Mouse (Mus musculus) layer of hippocampus, postnatal 25 days (tissue): ENCODE data around the gene Mta2. TPM values are rescaled to one million over a fixed set of nuclear protein-coding genes. Genes with fewer than 3 reads are reported as not detected.

ENCODE experiments used
- DNase-seq, 2 experiments: peaks; one replicate each; pipeline ENCODE4 v3.0.0; 2022; ENCODE audit warnings: mixed read lengths in 2 of 2, low spot score in 1 of 2; ENCODE audit errors: extremely low spot score in 1 of 2
- total RNA-seq, 2 experiments: library from RNA; stranded (reverse); gene quantifications; 2 replicates each; pipeline ENCODE4 v1.2.3; 2021

The Mta2 gene
- total RNA-seq, 2 experiments from 2014 or later, result 51.2 to 58.4 TPM

- no peak for DNase-seq
Measured at GRCm38 (mm10) chr19:8928689-8929223, 12.9 kb upstream of the Mta2 start.

- DNase-seq, result peak in 1 of 2 experiments; percentile 42
Measured at GRCm38 (mm10) chr19:8929224-8930088, 12.2 kb upstream of the Mta2 start, which contains the start of the genes Rom1 and Eml3. Gene Rom1, minus strand, starts transcription at chr19:8929356. Gene Eml3, plus strand, starts transcription at chr19:8929552.

- DNase-seq, result no peak
Measured at GRCm38 (mm10) chr19:8930117-8930516, 11.6 kb upstream of the Mta2 start.

GRCm38 (mm10) chr19:8930771-8931170 is 10.9 kb upstream of the Mta2 start:
- DNase-seq, result no peak

DNA sequence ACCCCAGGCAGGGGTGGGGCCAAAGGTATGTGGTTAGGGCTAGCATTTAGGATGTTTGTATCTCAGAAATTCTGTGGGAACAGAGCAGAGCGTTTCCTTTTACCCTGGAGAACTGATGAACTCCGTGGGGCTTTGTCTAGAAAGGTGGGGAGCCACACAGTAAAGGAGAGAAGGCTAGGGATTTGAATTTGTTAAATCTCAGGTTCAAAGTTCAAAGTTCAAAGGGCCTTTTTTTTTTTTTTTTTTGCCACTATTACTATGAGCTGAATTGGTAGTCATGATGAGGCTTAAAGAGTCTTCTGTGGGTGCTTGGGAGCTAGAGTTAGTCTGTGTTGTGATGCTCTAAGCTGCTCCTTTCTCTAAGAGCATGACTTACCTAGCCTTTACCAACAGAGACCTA is 4.9 kb upstream of the Mta2 start:
- DNase-seq, result no peak

- DNase-seq, result no peak
Measured at GRCm38 (mm10) chr19:8940526-8941133, 1.0 kb upstream of the Mta2 start.

DNA sequence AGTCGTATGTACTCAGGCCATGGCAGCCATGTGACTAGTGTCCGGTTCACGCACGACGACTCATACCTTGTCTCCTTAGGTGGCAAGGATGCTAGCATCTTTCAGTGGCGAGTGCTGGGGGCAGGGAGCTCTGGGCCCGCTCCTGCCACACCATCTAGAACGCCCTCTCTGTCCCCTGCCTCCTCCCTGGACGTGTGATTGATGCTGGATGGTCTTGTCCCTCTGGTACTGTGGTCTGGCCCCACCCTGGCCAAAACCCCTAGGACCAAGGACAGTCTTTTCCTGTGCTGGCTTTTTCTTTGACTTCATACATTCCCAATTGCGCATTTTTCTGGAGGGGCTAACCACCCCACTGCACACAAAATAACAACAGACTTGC is 550 bp upstream of the Mta2 start:
- DNase-seq, result no peak

- DNase-seq, result peak in 1 of 2 experiments; percentile 45
Measured at GRCm38 (mm10) chr19:8942276-8942964, 745 bp downstream of the Mta2 start.

GRCm38 (mm10) chr19:8943047-8943446 is 1.4 kb downstream of the Mta2 start:
- no peak for DNase-seq

DNA sequence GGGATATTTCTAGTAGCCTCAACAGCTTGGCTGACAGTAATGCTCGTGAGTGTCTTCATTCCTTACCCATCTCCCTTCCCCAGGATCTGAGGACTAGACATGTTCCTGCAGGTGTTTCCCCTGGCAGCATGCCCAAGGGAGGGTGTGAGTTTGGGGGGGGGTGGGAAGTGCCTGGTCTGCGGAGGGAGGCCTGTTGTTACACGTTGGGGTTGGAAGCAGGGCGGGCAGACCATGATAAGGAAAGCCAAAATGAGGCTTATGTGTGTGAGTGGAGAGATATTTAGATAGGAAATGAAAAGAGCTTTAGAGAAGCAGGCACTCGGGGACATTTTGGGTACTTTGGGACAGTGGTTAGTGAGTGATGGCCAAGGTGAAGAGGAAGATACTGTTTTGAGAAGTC is 2.4 kb downstream of the Mta2 start:
- no peak for DNase-seq

DNA sequence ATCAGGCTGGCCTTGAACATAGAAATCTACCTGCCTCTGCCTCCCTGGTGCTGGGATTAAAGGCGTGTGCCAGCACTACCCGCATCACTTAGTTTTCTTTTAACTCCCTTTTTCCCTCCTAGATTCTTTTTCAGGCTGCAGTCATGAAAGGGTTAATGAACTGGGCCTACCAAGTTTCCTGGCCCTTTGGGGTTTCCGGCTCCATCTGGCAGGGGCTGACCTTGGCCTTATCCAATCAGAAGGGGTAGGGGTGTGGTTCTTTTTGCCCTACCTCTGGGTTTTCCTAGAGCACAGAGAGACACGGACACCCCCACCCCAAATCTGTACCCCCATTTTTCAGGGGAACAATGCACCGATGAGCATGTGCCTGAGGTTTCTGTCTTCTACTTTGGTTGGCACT is 3.1 kb downstream of the Mta2 start:
- no peak for DNase-seq

DNA sequence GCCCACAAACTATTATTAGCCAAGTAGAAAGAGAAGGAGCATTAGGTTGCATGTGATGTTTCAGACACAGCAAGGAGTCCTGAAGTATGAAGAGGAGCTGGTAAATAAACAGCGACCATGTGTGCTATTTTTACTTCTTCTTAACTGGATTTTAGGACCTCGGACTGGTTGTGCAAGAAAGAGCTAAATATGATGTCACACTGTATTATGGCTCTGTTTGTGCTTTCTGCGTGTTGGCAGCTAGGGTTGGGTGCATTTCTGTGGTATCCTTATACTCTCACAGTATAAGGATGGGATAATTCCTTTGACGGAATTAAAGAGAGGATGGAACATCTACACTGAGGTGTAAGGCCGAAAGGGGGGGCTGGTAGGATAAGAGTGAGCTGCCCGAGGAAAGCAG is 3.6 kb downstream of the Mta2 start:
- DNase-seq, result no peak

GRCm38 (mm10) chr19:8946929-8947328 is 5.3 kb downstream of the Mta2 start:
- DNase-seq, result no peak

DNA sequence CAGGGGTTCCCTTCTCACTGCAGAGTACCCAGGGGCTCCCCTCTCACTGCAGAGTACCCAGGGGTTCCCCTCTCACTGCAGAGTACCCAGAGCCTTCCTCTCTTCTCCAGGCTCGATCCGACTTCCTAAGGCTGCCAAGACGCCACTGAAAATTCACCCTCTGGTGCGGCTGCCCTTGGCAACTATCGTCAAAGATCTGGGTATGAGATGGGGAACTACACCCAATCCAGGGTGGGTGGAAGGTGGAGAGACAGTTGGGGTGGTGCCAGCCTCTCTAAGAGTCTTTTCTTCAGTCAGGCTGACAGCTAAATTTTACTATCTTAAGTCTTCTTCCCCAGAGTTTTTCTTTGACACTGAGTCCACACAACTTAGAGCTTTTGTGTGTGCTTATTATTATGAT is 8.5 kb downstream of the Mta2 start:
- DNase-seq, result no peak

GRCm38 (mm10) chr19:8952241-8952640 is 10.6 kb downstream of the Mta2 start:
- no peak for DNase-seq

DNA sequence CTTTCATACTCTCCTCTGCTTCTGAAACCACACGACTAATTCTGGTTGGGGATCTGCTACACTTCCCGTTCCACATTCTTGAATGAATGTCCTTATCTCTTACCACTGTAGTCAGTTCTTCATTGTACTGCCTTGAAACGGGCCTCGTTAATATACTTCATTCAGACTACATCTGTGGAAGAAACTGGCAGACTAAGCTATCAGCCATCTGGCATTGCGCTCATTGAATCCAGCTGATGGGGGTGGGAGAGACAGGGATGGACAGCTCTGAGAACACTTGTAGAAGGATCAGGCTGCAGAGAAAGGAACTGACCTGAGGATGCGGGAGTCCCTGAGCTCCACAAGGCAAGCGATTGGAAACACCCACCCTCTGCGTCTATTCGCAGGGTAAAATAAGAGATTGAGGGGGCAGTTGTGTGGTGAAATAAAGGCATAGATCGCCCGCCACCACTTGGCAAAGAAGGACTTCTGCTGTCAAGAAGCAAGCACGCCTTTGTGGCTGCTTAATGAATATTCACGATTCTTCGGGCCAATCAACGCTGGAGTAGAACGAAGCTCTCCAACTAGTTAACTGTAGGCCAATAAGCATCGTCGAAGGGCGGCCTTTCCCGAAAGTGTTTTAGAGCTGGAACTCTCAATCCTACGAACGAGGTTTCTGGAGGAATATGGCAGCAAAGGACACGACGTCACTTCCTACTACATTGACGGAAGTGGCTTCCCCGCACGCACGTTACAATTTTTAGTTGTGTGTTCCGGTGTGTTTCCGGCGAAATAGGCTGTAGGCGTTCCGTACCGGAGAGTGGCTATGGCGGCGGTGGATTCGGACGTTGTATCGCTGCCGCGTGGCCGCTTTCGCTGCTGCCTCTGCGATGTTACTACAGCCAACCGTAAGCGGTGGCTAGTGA is 11.7 kb downstream of the Mta2 start, which contains the start of gene Tut1:
Gene Tut1 (plus strand): TSS at position 713 of the 905 bp plus-strand sequence.
- peak; percentile 82 to 87 for DNase-seq

- DNase-seq, result no peak
Measured at GRCm38 (mm10) chr19:8954171-8954570, 12.5 kb downstream of the Mta2 start.

DNA sequence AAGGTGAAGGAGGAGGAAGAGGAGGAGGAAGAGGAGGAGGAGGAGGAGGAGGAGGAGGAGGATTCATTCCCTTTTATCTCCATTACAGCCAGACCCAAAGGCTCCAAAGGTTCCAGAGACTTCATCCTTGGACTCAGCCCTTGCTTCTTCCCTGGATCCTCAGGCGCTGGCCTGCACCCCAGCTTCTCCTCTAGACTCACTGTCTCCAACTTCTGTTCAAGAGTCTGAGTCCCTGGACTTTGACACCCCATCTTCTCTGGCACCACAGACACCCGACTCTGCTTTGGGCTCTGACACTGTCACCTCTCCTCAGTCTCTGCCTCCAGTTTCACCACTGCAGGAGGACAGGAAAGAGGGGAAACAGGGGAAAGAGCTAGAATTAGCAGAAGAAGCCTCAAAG is 20.6 kb downstream of the Mta2 start:
- no peak for DNase-seq

GRCm38 (mm10) chr19:8965075-8965474 is 23.4 kb downstream of the Mta2 start:
- DNase-seq, result no peak

GRCm38 (mm10) chr19:8965771-8966170 is 24.1 kb downstream of the Mta2 start:
- no peak for DNase-seq
